Mouse (Mus musculus) c-Kit-positive CD71-positive TER-119-negative erythroid progenitor cells, embryonic 14.5 days (primary cell): ENCODE data around the gene Hist1h2ao.
"Not testable (repeated sequence)": the region's sequence is repeated elsewhere in the genome, so short reads cannot be mapped to it uniquely, and the experiment has no call there.

Experiments
- DNase-seq: peaks from one replicate; pipeline ENCODE4 v3.0.0-alpha.2; 2013; ENCODE audit warnings: low read depth

Hist1h2ao gene

DNA sequence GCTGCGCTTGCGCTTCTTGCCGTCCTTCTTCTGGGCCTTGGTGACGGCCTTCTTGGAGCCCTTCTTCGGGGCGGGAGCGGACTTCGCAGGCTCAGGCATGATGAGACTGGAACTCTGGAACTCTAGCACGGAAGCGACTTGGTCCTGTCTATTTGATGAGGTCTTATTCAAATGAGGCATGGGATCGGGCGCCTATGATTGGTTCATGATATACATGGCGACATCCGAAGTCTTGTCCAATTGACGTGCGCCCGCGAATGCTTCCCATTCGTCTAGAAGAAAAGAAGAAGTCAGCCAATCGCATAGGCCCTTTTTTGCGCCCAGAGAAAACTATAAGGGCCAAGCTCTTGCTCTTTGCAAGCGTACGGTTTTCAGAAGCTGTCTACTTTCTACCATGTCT lies at the start of gene Hist1h2ao, which contains the start of gene Hist1h2bq:
TSS of gene Hist1h2ao (plus strand) at position 393 of the 400 bp plus-strand sequence.
TSS of gene Hist1h2bq (minus strand) at position 125 of the 400 bp plus-strand sequence.
- not testable (repeated sequence) for DNase-seq

DNA sequence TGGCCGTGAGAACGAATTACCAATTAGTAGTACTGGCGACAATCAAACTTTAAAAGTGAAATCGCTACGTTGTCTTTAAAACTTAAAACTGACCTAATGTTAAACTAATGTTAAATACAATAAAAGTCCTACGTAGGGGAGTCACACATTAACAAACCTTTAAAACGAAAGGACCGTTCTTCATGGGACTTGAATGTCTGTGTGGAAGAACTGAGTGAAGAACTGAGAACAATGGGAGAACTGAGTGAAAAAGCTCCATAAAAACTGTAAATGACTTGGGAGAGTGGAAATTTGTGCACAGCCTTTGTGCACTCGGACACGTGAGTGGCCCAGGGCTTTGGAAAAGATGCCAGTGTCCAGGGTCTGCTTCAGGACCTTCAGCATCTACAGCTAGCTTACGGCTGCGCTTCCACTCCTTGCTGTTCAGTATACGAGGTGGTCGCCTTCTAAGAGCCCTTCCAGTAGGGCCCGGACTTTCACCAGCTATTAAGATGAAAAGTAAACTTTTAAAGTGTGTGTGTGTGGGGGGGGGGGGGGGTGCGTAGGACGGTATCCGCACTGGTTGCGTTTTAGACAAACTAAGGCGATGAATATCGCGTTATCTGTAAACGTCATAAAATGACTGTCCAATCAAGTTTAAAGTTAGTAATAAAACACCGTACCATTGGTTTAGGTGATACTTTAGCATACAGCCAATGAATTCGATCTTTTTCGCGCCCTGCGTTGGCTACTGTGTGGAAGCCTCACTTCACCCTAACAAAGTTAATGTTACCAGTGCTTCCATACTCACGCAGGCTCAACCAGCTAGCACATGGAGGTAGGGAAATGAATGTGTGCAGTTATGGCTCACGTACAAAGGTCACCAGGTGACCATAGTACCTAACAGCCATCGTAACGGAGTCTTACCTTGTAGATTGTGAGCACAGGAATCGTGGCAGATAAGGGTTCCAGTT lies 31.2 kb upstream of the Hist1h2ao start:
- DNase-seq: peak; percentile 92

DNA sequence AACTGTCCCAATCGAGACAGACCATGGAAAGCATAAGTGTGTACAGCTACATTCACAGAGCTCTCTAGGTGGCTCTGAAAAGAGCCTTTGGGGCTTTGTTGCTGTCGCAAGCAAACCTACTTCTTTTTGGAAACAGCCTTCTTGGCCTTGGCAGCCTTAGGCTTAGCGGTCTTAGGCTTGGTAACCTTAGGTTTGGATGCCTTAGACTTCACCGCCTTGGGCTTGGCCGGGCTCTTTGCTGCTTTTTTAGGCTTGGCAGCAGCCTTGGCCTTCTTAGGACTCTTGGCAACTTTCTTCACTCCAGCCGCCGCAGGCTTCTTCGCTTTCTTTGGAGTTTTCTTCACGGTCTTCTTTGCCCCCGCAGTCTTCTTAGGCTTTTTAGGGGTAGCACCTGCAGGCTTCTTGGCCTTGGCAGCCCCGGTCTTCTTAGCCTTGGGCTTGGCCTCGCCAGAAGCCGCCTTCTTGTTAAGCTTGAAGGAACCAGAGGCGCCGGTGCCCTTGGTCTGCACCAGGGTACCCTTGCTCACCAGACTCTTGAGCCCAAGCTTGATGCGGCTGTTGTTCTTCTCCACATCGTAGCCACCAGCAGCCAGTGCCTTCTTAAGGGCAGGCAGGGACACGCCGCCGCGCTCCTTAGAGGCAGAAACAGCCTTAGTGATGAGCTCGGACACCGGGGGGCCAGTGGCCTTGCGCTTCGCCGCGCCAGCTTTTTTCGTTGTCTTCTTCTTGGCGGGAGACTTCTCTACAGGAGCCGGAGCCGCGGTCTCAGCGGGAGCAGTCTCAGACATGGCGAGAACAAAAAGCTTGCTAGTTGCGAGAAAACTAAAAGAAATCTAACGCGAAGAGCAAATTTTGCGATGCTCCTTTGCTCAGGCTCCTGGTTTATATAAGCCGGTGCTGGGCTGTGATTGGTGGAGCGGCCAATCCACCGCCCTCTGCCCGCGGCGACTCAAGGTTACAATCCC lies 30.2 kb upstream of the Hist1h2ao start, which contains the start of gene Hist1h1b:
TSS of gene Hist1h1b (minus strand) at position 859 of the 965 bp plus-strand sequence.
- DNase-seq: peak; percentile 83

DNA sequence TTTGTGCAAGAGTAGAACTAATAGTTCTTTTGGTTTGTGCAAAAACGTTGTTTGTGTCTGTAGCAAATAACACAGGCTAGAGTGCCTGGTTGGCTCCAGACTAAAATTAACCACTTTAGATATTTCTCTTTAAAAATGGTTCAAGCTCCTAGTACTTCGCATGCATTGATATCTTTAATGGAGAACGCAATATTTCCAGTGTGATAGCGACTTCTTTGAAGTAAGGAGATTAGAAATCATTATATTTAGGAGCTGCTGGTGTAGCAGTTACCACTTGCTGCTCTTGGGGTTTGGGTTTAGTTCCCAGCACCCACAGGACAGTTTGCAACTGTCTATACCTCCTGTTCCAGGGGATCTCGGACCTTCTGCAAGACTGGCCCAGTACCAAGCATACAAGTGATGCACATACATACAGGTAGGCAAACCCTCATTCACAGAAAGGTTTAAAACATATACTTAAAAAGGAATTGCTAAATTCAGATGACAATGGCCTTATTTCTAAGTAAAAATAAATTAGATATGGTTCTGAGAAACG lies 29.2 kb upstream of the Hist1h2ao start:
- no peak for DNase-seq

DNA sequence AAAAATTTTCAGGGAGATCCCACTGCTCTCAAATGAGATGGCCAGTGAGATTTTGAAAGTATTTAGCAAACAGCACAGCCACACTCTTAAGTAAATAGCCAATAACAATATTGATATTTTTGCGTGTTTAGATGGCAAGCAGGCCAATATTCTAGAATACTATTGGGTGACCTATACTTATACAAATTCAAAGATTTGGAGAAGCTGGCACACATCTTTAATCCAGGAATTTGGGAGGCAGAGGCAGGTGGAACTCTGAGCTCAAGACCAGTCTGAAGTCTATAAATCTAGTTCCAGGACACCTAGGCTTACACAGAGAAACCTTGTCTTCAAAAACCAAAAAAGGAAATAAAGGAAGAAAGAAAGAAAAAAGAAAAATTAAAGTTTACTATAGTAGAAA lies 28.6 kb upstream of the Hist1h2ao start:
- no peak for DNase-seq

DNA sequence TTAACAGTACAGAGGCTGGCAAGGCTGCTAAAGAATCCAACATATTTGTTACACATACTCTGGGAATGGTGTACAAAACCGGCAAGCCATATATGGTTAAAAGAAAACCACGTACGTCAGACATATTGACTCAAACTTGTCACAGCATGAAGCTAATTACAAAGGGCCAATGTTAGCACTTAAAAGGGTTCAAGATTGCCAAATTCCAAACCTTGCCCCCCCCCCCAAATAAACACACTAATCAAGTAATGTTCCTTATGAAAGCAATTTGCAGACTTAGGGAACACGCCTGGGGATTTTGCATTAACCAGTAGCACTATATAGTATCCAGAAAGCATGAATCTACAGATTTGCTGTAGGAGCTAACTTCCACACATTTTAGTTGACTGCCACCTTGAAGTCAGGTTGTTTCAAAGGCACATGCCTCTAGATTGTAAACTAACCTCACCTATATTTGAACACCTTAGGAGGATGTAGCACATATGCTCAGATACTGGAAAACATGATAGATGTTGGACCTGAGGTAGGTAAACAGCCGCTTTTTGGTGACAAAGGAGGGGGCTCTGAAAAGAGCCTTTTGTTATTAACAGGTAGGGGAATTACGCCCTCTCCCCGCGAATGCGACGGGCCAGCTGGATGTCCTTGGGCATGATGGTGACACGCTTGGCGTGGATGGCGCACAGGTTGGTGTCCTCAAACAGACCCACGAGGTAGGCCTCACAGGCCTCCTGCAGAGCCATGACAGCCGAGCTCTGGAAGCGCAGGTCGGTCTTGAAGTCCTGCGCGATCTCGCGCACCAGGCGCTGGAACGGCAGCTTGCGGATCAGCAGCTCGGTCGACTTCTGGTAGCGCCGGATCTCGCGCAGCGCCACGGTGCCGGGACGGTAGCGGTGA lies 27.7 kb upstream of the Hist1h2ao start:
- peak; percentile 66 for DNase-seq

DNA sequence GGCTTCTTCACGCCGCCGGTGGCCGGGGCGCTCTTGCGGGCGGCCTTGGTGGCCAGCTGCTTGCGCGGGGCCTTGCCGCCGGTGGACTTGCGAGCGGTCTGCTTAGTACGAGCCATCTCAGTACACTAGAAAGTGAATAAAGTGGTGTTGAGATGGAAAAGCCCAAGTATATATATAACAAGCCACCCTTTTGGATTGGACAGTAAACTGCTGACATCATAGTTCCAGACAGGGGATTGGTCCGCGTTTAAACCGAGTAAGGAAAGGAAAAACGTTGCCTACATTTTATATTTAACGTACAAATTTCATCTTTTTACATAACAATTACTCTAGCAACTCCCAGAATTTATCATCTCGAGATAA lies 27.0 kb upstream of the Hist1h2ao start, which contains the start of gene Hist1h3i:
TSS of gene Hist1h3i (minus strand) at position 116 of the 363 bp plus-strand sequence.
- DNase-seq: peak; percentile 91

DNA sequence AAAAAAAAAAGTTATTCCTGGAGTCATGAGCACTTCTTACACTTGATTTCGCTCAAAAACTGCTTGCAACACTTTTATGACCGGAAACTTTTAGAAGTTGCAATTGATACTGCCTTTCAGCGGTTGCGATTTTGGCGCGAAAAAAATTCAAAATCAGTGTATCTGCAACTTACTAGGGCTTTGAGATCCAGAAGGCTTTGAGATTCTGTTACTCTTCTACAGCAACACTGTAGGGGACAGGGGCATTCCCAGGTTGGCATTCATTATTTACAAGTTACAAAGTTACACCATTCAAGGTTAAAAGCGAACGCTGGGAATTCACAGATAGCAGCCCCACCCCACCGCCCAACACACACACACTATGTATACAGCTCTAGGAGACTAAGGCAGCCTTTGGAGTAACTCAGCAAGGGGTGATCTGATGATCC lies 26.5 kb upstream of the Hist1h2ao start:
- peak; percentile 61 for DNase-seq

DNA sequence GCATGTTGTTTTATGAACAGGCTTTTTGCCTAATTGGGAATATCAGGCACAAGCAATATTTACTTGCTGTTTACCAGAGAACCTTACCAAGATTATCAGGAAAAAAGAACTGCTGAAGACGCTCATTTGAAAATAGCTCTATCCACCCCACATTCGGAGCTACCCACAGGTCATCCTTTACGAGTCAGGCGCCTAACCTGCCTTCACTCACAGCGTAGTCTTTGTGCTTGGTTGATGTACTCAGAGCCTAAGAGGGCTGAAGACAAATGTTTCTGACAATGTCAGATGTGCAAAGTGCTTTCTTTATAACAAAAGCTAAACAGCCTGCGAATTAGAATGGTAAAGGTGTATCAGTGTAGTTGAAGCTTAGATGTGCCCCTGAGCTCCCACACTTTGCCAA lies 26.0 kb upstream of the Hist1h2ao start:
- DNase-seq: no peak

DNA sequence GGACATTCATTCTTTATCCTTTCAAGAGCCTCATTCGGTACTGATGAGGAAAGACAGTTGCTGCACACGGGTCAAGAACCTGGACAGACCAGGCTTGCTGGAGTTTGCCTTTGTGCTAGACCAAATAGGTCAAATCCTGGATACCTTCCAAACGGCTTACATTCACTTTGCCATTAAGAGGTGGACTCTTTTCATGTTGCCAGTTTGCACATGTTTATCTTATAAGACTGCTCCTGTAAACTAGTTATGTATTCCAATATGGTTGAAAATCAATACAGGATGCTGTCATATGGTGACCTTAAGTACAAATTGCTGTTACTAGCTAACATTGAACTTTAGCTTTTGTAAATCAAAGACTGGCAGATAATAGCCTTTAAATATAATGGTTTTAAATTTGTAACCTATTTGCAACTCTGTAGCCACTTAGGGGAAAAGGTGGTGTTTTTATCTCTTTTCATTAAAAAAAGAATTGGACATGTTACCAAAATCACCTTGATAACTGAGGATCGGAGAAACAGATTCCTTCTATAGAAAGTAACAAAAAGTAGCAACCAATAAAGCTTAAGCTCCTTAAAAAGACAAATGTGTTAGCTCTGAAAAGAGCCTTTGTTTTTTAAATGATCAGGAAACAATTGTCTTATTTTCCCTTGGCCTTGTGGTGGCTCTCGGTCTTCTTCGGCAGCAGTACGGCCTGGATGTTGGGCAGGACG lies 23.9 kb upstream of the Hist1h2ao start:
- peak; percentile 56 for DNase-seq

DNA sequence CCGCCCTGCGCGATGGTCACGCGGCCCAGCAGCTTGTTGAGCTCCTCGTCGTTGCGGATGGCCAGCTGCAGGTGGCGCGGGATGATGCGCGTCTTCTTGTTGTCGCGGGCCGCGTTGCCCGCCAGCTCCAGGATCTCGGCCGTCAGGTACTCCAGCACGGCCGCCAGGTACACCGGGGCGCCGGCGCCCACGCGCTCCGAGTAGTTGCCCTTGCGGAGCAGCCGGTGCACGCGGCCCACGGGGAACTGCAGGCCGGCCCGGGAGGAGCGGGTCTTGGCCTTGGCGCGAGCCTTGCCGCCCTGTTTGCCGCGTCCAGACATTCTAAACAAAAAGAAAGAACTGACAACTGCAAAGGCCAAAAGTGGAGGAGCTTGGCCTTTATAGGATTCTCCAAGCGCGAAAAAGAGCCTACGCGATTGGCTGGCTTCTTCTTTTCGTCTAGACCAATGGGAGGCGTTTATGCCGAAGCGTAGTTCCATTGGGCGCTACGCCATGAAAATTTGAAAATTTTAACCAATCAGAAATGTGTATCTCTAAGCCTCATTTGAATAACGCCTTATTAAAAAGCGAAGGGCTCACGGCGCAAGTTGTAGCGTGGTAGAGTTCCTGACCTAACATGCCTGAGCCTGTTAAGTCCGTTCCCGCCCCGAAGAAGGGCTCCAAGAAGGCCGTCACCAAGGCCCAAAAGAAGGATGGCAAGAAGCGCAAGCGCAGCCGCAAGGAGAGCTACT lies 23.2 kb upstream of the Hist1h2ao start, which contains the start of the genes Hist1h2an and Hist1h2bp:
TSS of gene Hist1h2an (minus strand) at position 320 of the 731 bp plus-strand sequence.
TSS of gene Hist1h2bp (plus strand) at position 563 of the 731 bp plus-strand sequence.
- DNase-seq: peak; percentile 94

DNA sequence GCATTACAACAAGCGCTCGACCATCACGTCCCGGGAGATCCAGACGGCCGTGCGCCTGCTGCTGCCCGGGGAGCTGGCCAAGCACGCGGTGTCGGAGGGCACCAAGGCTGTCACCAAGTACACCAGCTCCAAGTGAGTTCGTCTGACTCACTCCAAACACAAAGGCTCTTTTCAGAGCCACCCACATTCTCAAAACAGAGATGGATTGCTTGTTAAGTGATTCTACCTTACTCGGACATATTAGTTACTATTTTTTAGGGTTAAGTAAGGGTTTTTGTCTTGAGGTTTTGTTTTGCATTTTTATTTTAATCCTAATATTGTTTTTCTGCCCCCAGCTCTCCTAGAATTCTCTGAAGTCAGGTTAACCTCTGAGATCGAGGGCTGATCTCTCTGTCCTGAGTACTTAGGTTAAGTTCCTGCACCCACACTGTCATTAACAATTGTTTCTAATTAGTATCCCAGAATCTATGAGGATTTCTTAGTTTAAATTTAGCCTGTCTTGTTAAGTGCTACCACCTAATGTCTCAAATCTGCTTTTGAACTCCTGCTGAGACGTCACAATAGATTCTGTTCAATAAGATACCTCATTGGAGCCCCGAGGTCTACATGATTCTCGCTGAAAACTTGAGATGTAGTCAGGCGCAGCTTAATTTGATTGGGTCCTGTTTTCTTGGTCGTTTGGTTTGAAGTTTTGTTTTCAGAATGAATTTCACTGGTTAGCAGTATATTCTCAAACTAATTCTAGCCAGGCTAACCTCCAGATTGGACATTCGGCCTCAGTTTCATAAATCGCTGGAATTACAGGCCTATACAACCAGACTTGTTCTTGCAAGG lies 22.3 kb upstream of the Hist1h2ao start:
- no peak for DNase-seq

DNA sequence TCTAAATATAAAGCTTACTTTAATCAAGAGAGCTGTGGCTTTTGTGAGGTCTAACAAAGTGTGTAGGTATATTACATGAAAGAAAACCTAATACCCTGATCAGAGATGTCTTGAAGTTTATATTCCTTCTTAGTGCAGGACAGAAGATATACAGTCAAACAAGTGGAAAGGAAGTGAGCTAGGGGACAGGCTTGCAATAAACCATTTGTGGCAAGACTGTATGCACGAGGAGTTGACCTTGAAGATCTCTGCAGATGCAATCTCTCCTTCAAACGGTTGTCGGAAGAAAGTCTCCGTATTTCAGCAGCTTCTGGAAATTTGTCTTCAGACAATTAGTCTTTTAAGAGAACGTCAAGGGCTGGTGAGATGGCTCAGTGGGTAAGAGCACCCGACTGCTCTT lies 20.3 kb upstream of the Hist1h2ao start:
- DNase-seq: no peak

DNA sequence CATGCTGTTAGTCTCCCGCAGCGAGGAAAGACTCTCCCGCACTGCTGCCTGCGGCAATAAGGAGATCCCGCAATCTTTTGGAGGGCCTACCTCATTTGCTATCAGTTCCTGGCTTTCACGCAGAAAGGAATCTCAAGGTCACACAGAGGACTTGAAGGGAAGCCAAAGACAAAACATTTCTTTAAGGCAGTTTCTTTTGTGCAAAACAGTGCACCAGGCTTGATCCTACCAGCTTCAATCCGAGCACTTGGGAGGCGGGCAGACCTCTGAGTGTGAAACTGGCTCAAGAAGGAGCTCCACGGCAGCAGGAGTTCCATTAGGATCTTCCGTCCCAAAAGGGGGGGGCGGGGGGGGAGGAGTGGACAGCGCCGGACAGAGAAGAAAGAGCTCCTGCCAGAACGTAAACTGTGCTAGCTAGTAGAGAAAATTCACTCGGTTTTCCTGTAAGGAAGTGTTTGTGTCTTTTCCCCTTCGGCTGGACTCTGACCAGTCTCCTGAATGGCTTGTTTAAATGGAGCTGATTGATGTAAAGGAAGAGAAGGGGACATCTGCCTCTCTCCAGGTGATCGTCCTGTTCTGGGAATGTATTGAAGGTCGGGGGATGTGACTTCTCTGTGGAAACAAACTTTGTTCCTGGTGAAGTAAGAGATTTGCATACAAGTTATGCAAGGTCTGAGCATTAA lies 19.5 kb upstream of the Hist1h2ao start:
- no peak for DNase-seq

DNA sequence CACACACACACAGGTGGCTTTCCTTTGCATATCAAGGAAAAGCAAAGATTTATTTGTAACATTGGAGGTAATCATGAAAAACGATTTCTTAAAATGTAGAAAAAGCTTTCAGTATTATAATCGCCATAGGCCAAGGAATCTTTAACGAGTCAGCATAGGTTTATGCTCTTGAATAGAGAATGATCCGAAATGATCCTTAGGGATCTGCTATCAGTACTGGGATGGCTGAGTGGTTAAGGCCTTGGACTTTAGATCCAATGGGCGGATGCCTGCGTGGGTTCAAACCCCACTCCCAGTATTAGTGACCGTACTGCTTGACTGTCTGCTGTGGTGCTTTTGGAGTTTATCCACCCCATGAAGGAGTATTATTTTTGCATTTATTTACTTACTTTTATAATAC lies 14.7 kb upstream of the Hist1h2ao start:
- no peak for DNase-seq

DNA sequence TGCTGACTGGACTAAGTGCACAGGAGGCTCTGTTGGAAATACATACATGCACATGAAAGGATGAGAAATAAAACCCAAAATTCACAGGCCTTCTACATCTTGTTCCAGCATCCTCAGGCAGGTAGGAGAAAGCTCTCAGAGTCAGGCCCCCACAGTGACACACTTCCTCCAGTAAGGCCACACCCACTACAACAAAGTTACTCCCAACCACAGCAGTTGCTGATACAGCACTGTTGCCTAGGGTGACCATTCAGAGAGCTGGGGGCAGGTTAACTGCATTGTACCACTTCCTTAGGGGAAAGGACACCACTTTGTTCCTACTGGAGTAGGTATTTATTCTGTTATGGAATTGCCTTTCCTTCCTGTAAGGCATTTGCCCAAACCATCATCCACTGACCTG lies 13.1 kb upstream of the Hist1h2ao start:
- DNase-seq: not testable (repeated sequence)

DNA sequence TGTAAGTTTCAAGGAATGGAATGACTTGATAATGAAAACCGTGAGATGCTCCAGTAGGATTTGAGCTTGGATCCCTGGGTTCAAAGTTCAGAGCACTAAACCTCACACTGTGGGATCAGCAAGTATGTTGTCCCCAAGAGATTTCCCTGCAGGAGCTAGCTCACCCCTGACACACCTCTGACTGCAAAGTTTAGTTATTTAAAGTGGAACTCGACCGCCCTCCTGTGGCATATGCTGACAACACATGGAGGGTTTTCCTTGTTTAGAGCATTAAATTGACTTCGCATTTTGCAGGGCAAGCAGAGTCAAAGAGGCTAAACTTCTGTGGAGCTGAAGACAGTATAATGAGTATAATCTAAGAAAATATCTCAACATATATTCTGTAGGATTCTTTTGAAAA lies 7.2 kb upstream of the Hist1h2ao start:
- DNase-seq: not testable (repeated sequence)

DNA sequence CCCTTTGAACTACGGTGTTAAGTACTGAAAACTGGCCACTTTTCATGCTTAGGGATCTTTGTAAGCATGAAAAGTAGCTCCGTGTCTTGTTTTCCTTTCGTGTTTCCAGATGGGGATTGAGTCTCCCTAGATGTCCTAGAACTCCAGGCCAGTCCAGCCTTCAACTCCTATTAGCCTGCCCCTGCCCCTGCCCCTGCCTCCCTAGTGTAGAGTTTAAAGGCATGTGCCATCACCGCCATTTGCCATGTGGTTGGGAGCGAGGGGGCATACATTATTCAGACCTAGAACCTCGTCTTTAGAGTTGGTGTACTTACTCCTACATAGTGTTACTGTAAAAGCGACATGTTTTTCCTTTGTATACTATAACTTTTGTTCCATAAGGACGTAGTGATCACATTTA lies 809 bp downstream of the Hist1h2ao start:
- DNase-seq: not testable (repeated sequence)
